Mouse (Mus musculus) neural tube, embryonic 14.5 days (tissue): Measurements from ENCODE around the gene Ing3. TPM values are rescaled to one million over a fixed set of nuclear protein-coding genes. Genes with fewer than 3 reads are reported as not detected.

ENCODE experiments used
- ATAC-seq: fragments of 200-750 bp; cut with Nextera tagmentation; 2 replicates; pipeline ENCODE4 v1.8.0; 2017; ENCODE audit warnings: low read depth, mild to moderate bottlenecking, moderate TSS enrichment, moderate library complexity
- H3K27ac ChIP-seq: fragments of 300-500 bp; sonication (generic); 2 replicates; pipeline ENCODE4 v1.5.1; 2014; ENCODE audit warnings: low read depth, mild to moderate bottlenecking, control low read depth, low read length, moderate library complexity, mixed read lengths
- H3K27me3 ChIP-seq: fragments of 300-500 bp; sonication (generic); 2 replicates; pipeline ENCODE4 v1.6.1; 2014; ENCODE audit warnings: low read length; ENCODE audit not compliant: control insufficient read depth, insufficient read depth
- H3K36me3 ChIP-seq: fragments of 300-500 bp; sonication (generic); 2 replicates; pipeline ENCODE4 v1.6.1; 2014; ENCODE audit warnings: low read length, mixed read lengths; ENCODE audit not compliant: control insufficient read depth, insufficient read depth
- H3K4me1 ChIP-seq: fragments of 300-500 bp; sonication (generic); 2 replicates; pipeline ENCODE4 v1.6.1; 2014; ENCODE audit warnings: low read length; ENCODE audit not compliant: control insufficient read depth, insufficient read depth
- H3K4me2 ChIP-seq: fragments of 300-500 bp; sonication (generic); 2 replicates; pipeline ENCODE4 v1.6.1; 2014; ENCODE audit warnings: mild to moderate bottlenecking, low read depth, low read length, control low read depth
- H3K4me3 ChIP-seq: fragments of 300-500 bp; sonication (generic); 2 replicates; pipeline ENCODE4 v1.5.1; 2014; ENCODE audit warnings: low read depth, low read length, control low read depth, mixed read lengths
- H3K9ac ChIP-seq: fragments of 300-500 bp; sonication (generic); replicated peaks from 2 replicates; pipeline ENCODE4 v1.6.1; 2014; ENCODE audit warnings: low read depth, mild to moderate bottlenecking, control low read depth, low read length, mixed read lengths
- H3K9me3 ChIP-seq: fragments of 300-500 bp; sonication (generic); 2 replicates; pipeline ENCODE4 v1.6.1; 2016; ENCODE audit warnings: low read length; ENCODE audit not compliant: control insufficient read depth
- WGBS: fragments of 180-500 bp; shearing (Covaris S2); extraction: QIAGEN DNeasy Blood & Tissue Kit; methylation state at CpG from one replicate; pipeline ENCODE4 v1.1.7; 2014; 5-methylcytosine and 5-hydroxymethylcytosine counted together
- polyA plus RNA-seq: library from polyadenylated mRNA; unstranded; fragments of >200 nt; fragmentation: Nextera tagmentation; extraction: Ambion mirVana; gene quantifications from 2 replicates; pipeline ENCODE4 v1.2.1, GENCODE M21; 2014

Gene Ing3
- polyA plus RNA-seq, 1 experiment from 2014 or later = 44.9 TPM

DNA sequence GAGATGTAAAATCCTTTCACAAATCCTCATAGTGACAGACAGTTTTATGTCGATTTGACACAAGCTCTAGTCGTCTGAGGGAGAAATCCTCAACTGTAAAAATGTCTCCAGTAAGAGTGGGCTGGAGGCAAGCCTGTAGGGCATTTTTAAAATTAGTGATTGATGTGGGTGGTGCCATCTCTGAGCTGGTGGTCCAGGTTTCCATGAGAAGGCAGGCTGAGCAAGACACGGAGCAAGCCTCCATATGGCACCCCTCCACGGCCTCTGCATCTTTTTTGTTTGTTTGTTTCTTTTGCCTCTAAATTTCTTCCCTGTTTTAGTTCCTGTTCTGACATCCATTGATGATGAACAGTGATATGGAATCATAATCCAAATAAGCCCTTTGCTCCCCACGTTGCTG is 63.1 kb downstream of the Ing3 start:
- Histone ChIP-seq H3K27me3 (no peaks in the 10 kb centered on the region), H3K36me3 (no peaks in the 10 kb centered on the region), H3K4me1 (no peaks in the 10 kb centered on the region), H3K4me2 (no peak overlapping the region), H3K27ac (no peak overlapping the region), H3K4me3 (no peak overlapping the region), H3K9me3 (no peaks in the 10 kb centered on the region), H3K9ac (no peak overlapping the region)
- no peak for ATAC-seq
- 81% methylated on average over 5 of the region's 5 CpGs for WGBS

DNA sequence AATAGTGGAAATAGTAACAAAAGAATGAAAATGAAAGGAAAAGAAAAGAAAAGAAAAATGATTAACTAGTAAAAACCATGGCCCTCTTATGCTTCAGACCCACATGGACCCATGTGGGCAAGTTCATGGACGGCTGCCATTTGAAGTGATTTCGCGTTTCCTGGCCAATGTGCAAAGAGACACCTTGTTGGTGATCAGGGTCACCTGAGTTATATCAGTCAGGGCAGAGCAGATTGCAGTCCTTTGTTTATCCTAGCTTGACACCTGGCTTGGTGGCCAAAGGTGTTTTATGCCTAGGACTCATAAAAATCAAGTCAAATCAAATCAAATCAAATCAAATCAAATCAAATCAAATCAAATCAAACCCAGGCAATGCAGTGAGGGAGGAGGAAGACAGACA is 64.0 kb downstream of the Ing3 start:
- no peak for ATAC-seq
- H3K36me3 ChIP-seq = no peaks in the 10 kb centered on the region
- WGBS = 94% methylated on average over 3 of the region's 3 CpGs
- H3K4me3 ChIP-seq = no peak overlapping the region
- no peak overlapping the region for H3K9ac ChIP-seq
- H3K9me3 ChIP-seq = no peaks in the 10 kb centered on the region
- no peak overlapping the region for H3K4me2 ChIP-seq
- no peaks in the 10 kb centered on the region for H3K27me3 ChIP-seq
- no peak overlapping the region for H3K27ac ChIP-seq
- no peaks in the 10 kb centered on the region for H3K4me1 ChIP-seq

DNA sequence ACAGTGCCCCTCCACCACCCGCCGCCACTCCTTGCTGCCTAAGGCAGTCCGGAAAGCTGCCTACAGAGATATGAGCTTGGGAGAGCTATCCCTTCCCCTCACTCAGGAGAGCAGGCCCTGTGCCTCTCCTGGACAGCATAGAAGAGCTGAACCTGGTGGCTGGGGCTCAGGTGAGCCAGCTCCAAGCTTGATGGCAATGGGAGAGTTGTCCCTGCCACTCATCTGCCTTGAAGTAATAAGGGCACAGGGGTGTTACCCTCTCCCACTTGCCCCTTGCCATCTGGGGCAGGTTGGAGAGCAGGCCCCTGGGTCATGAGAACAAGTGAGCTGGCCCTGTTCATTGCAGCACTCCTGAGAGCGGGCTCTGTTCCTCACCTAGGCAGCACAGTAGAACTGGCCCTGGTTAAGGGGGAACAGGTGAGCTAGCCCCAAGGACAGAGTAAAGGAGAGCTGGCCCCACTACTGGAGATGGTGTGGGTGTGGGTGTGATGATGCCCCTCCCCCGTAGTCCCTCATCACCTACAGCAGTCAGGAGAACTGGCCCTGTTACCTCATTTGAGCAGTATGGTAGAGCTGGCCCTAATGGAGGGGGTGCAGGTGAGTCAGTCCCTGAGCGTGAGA is 65.0 kb downstream of the Ing3 start:
- no peaks in the 10 kb centered on the region for H3K36me3 ChIP-seq
- H3K9me3 ChIP-seq = no peaks in the 10 kb centered on the region
- no peaks in the 10 kb centered on the region for H3K27me3 ChIP-seq
- no peak overlapping the region for H3K4me2 ChIP-seq
- no peak for ATAC-seq
- H3K27ac ChIP-seq = no peak overlapping the region
- no peak overlapping the region for H3K4me3 ChIP-seq
- H3K9ac ChIP-seq = no peak overlapping the region
- 92% methylated on average over 6 of the region's 6 CpGs for WGBS
- no peaks in the 10 kb centered on the region for H3K4me1 ChIP-seq

DNA sequence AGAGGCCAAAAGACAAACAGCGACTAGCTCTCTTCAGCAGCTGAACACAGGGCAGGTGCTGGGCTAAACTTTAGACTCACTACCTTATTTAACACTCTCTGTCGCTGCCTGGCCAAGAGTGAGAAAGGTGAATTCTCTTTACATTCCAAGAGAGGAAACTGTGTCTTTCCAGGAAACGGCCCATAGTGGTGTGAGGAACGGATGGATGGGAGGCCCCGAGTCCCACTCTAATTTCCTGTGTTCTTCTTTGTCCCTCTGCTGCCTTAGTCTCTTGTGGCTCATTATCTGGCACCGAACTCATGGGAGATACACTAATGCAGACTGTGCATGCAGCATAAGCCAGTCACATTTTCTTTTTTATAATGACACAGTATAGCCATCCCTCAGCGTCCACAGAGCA is 68.3 kb downstream of the Ing3 start:
- WGBS = 73% methylated on average over 7 of the region's 7 CpGs
- no peak overlapping the region for H3K4me2 ChIP-seq
- no peaks in the 10 kb centered on the region for H3K27me3 ChIP-seq
- H3K36me3 ChIP-seq = no peaks in the 10 kb centered on the region
- H3K9ac ChIP-seq = no peak overlapping the region
- no peak for ATAC-seq
- no peak overlapping the region for H3K27ac ChIP-seq
- no peaks in the 10 kb centered on the region for H3K4me1 ChIP-seq
- H3K4me3 ChIP-seq = no peak overlapping the region
- no peaks in the 10 kb centered on the region for H3K9me3 ChIP-seq

DNA sequence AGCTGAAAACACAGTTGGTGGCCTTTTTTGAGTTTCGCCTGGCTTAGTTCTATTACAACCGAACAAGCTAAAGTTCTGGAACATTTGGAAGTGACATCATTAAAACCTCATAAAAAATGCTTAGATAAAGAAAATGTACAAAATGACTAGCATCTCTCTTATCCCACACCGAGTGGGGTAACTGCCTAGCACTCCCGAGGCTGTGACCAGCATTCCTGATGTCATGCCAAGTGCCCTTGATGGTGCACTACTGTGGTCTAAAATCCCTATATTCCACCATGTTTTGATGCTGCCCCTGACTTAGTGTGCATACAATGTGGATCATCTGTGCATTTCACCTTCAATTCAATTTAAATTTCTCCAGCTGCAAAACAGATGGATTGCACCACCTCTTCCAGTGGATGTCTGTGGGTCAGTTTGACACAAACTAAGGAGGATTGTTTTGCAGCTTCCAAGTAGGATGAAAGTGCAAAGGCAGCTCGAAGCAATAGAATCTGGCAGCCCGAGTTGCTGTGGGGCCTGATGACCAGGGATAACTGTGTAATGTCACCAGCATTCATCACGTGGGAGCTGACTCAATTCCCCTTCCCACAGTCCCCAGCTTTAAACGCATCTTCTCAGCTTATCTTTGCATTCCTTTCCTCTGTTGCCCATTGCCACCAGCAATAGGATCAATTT is 69.5 kb downstream of the Ing3 start:
- Histone ChIP-seq H3K9me3 (no peaks in the 10 kb centered on the region), H3K4me1 (no peaks in the 10 kb centered on the region), H3K4me2 (no peak overlapping the region), H3K9ac (no peak overlapping the region), H3K27ac (no peak overlapping the region), H3K4me3 (no peak overlapping the region), H3K36me3 (no peaks in the 10 kb centered on the region), H3K27me3 (no peaks in the 10 kb centered on the region)
- no peak for ATAC-seq
- WGBS = 76% methylated on average over 8 of the region's 8 CpGs

DNA sequence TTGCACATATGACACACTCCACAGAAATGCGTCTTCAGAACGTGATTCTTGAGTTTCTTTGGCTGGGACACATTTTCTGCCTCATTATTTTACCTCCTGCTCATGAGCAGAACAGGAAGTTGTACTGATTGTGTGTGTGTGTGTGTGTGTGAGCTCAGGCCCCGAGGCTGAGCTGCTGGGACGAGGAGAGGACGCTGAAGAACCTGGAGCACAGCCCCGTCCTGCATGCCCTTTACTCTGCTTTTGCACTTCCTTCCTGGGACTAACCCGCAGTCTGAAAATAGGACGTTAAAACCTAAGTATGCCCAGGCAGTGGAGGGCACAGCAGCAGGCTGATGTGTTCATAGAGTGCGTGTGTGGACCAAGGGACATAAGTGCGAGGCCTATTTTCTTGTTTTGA is 70.3 kb downstream of the Ing3 start:
- no peaks in the 10 kb centered on the region for H3K36me3 ChIP-seq
- H3K27me3 ChIP-seq = no peaks in the 10 kb centered on the region
- H3K4me2 ChIP-seq = no peak overlapping the region
- no peak overlapping the region for H3K4me3 ChIP-seq
- H3K9ac ChIP-seq = no peak overlapping the region
- H3K9me3 ChIP-seq = no peaks in the 10 kb centered on the region
- 61% methylated on average over 10 of the region's 10 CpGs for WGBS
- no peak for ATAC-seq
- no peaks in the 10 kb centered on the region for H3K4me1 ChIP-seq
- no peak overlapping the region for H3K27ac ChIP-seq

DNA sequence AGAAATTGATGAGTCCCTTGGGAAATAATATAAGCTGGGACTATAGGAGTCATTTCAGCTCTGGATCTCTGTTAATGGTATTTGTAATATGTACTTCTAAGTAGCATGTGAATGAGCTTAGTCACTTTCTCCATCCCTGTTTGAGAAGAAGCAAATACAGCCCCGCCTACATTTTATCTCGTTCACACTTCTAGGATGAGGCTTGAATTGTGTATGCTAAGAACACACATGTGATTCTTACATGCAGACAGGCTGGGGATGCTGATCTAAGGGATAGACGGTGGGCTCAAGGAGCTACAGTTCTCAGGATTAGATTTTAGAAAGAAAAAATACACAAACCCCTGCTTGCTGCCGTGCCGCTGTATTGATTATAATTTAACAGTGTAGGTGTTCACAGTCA is 71.3 kb downstream of the Ing3 start:
- H3K36me3 ChIP-seq = no peaks in the 10 kb centered on the region
- no peak overlapping the region for H3K4me3 ChIP-seq
- H3K27ac ChIP-seq = no peak overlapping the region
- H3K27me3 ChIP-seq = no peaks in the 10 kb centered on the region
- H3K9ac ChIP-seq = no peak overlapping the region
- ATAC-seq = no peak
- WGBS = 78% methylated on average over 5 of the region's 5 CpGs
- H3K9me3 ChIP-seq = no peaks in the 10 kb centered on the region
- no peaks in the 10 kb centered on the region for H3K4me1 ChIP-seq
- H3K4me2 ChIP-seq = no peak overlapping the region

DNA sequence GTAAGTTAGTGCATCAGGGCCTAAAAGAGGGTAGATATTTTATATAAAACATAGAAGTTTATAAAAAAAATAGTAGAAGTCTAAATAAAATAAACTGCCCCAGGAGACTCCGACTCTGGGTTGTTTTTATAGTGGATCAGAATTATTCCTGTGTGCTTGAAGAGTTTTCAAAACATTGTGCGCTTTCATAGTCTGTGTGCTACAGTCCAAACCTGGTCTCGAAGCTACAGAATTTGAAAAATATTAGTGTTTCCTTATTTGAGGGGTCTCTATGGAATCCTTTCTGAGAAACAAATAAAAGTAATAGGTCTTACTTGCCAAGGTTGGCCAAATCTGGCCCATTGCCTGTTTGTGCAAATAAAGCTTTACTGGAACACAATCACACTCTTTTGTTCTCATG is 71.9 kb downstream of the Ing3 start:
- Histone ChIP-seq H3K9me3 (no peaks in the 10 kb centered on the region), H3K36me3 (no peaks in the 10 kb centered on the region), H3K9ac (no peak overlapping the region), H3K27ac (no peak overlapping the region), H3K4me1 (no peaks in the 10 kb centered on the region), H3K27me3 (no peaks in the 10 kb centered on the region), H3K4me3 (no peak overlapping the region), H3K4me2 (no peak overlapping the region)
- 86% methylated on average over 3 of the region's 3 CpGs for WGBS
- ATAC-seq = no peak

DNA sequence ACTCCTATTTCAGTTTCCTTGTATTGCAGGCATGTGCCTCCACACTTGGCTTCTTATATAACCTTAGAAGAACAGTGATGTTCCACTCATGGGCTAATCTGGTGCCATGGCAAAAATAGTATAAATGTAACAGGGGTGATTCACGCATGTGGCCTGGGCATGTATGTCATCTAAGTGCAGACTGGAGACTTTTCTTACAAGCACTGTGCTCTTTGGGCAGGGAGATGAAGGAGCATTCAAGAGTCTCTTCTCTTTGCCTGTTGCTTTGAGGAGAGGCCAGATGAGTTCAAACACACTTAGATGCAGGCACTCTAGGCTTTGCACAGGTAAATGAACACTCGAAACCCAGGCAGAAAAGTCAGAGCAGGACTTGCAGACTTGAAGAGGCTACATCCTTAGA is 74.8 kb downstream of the Ing3 start:
- no peaks in the 10 kb centered on the region for H3K9me3 ChIP-seq
- WGBS = 92% methylated on average over 2 of the region's 2 CpGs
- H3K27me3 ChIP-seq = no peaks in the 10 kb centered on the region
- no peak overlapping the region for H3K4me2 ChIP-seq
- ATAC-seq = no peak
- no peaks in the 10 kb centered on the region for H3K4me1 ChIP-seq
- no peaks in the 10 kb centered on the region for H3K36me3 ChIP-seq
- H3K4me3 ChIP-seq = no peak overlapping the region
- H3K9ac ChIP-seq = no peak overlapping the region
- H3K27ac ChIP-seq = no peak overlapping the region
